Mouse (Mus musculus) retina, embryonic 14.5 days (tissue): ENCODE measurements at regions not wholly inside any gene's neighbourhood (a gene's known extent, or its start where the extent isn't known, plus 50 kb on each side); places are given as distances from the start of the nearest gene placed in this dataset.
A peak's percentile ranks its signal among the peaks of the same experiment; 100 is the strongest.

Source experiments
- DNase-seq: peaks from one replicate; pipeline ENCODE4 v3.0.0-alpha.2; 2015; ENCODE audit warnings: low spot score

DNA sequence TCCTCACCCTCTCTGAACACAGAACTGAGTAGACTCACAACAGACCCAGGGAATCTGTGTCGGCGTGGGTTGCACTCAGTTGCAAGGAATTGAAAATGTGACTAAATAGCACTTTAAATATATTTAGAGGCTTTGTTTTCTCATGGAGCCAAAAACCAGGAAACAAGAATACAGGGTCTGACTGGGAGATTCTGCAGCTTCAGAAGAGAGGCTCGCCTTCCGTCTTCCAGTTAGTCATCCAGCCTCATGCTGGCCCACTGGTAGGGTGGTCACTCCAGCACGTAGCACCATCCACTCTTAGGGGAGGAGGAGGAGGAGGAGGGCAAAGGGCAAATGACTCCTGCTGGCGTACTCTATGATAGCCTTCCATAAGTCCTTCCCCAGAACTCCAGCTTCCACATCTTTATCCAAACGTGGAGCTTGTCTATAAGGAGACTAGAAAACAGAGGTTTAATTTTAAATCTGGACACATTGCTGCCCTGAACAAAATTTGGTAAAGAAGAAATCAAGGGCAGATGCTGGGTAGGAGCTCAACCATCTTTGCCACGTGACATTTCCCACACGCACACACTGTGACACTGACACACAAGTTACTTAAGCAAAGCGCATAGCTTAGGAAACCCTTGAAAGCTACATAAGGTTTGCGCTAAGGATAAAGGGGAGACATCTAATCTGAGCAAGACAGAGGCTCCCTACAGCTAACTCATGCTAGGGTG lies 60.8 kb downstream of the Mis18a start:
- DNase-seq = no peak

DNA sequence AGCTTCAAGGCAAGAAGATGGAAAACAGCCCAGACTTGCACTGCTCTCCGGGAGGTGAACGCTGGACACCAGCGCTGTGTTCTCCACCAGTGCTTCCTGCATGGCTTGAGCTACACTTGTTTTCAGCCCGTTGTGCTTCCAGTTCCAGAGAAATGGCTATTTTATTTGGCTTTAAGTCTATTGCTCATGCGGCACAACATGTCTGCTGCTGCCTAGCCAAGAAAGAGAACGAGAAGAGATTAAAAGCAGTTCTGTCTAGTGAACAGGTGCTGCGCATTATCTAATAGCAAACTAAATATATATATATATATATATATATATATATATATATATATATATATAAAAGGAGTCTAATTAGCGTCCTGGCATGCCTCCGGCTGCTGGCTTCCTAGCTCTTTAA lies 63.1 kb downstream of the Mis18a start:
- no peak for DNase-seq

DNA sequence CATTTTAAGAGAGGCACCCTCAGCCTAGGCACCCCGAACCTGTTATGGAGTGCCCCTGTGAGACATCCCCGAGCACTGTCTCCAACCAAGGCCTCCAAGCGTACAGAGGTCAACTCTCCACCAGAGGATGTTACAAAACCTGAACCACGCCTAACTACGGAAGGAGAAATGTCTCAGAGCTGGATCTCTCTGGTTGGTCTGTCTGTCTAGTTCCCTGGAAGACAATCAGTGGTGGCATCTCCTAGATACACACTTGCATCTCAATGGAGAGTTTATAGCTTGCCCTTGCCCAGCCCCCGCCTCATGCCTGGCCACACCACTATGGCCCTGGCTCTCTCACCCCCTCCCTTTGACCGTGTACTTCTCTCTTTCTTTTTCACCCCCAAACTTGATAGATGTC lies 69.2 kb downstream of the Mis18a start:
- DNase-seq = no peak

GRCm38 (mm10) chr16:90657027-90657426 lies 70.2 kb downstream of the Mis18a start:
- no peak for DNase-seq

DNA sequence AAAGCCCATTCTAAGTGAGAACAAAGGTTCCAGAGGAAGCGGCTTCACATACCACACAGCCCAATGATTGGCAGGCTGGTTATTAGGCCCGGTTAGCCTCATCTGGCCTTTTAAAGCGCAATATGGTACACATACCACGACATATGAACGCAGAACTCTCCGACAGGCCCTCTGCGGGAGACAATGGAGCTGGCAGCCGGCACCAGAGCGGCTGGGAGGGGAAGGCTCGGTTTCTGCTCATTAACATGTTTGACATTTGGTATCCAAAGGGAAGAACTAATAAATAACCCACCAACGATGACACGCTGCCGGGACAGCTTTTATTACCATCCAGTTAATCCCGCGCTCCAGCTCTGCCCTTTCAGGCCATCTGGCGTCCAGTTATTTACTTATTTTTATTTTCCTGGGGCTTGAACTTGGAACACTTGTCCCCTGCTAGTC lies 70.6 kb downstream of the Mis18a start:
- peak; percentile 59 for DNase-seq

- DNase-seq = no peak
These were observed 72.4 kb downstream of the Mis18a start for GRCm38 (mm10) chr16:90654853-90655252.

DNA sequence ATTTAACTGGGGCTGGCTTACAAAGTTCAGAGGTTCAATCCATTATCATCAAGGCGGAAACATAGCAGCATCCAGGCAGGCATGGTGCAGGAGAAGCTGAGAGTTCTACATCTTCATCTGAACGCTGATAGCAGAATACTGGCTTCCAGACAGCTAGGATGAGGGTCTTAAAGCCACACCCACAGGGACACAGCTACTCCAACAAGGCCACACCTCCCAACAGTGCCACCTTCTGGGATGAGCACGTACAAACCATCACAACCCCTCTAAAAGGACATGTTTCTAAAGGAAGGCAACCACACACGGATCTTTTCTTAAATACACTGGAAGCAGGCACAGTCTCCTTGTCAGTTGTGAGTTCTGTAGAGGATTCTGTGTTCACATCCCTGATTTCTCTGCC lies 74.4 kb downstream of the Mis18a start:
- no peak for DNase-seq

- peak; percentile 21 for DNase-seq
These were observed 79.0 kb downstream of the Mis18a start for GRCm38 (mm10) chr16:90648161-90648560.

- DNase-seq = no peak
These were observed 84.5 kb downstream of the Mis18a start for GRCm38 (mm10) chr16:90642671-90643070.

GRCm38 (mm10) chr16:90635216-90635615 lies 92.0 kb downstream of the Mis18a start:
- no peak for DNase-seq

DNA sequence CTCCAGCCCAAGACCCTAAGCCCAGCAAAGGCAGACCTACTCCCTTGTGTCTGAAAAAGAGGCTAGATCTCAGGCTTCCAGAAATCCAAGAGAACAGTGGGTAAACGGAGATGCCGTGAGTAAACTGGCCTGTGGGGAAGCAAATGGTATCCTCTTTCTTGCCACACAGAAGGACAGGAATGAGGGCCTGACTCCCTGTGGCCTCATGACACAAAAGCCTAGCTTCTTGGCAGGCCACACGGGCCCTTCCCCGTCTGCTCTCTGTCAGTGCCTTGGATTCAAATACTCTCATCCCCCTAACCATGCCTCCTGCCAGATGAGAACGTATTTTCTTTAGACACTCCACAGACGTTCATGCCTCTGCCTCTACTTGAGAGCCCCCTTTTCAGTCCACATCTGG lies 97.2 kb downstream of the Mis18a start:
- no peak for DNase-seq

DNA sequence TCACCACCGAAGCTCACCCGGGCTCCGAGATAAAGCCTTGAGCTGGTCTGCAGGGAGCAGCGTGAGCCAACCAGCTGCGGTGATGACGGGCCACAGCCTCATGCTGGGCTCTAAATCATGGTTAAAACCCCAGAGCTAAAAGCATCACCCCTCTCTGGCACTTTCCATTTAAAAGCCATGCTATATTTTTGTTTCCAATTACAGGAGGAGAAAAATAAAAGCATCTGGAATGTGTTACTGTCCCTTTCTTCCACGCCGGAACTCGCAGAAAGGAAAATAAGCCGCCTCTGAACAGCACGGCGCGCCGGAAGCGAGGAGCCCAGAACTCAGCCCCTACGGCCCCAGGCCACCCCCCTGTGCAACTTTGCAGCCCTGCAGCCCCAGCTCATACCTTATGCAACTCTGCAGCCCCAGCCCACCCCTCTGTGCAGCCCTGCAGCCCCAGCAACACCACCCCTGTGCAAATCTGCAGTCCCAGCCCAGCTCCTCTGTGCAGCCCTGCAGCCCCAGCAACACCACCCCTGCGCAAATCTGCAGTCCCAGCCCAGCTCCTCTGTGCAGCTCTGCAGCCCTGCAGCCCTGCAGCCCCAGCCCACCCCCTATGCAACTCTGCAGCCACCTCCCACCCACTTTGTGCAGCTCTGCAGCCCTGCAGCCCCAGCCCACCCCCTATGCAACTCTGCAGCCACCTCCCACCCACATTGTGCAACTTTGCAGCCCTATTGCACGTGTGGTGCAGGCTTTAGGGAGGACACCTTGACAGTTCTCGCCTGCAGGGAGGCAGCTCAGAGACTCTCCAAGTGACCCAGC lies 97.9 kb downstream of the Mis18a start:
- DNase-seq = no peak

- DNase-seq = no peak
These were observed 98.5 kb downstream of the Mis18a start for GRCm38 (mm10) chr16:90628605-90629120.

GRCm38 (mm10) chr16:90626035-90626670 lies 101.1 kb downstream of the Mis18a start:
- DNase-seq = no peak

DNA sequence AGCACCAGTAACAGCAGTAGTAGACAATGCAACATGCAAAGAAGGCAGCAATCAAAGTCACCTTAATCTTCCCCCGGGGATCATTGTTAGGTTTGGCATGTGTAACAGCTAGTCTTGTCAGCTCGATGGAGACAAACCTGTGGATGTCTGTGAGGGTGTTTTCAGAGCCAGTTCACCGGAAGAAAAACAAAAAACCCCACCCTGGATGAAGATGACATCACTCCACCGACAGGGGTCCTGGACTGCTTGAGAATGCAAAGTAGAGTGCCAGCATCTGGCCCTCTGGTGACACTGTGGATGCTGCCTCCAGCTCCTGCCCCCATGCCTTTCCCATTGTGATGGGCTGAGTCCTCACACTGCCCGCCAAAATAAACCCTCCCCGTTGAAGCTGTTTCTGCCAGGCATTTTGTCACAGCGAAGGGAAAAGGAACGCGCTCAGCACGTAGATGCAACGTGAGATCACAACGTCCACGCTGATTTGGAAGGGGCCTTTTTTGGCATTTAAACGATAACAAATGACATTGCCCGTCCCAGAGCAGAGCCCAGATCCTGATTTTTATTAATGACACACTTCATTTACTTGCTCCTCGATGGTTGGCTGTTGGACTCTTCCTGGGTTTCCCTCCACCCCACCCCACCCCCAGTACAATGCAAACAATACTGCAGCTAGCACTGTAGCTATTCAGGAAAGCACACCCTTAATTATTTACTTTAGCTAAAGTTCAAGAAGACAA lies 101.7 kb downstream of the Mis18a start:
- DNase-seq = no peak

GRCm38 (mm10) chr16:90624039-90624625 lies 103.1 kb downstream of the Mis18a start:
- peak; percentile 40 for DNase-seq

DNA sequence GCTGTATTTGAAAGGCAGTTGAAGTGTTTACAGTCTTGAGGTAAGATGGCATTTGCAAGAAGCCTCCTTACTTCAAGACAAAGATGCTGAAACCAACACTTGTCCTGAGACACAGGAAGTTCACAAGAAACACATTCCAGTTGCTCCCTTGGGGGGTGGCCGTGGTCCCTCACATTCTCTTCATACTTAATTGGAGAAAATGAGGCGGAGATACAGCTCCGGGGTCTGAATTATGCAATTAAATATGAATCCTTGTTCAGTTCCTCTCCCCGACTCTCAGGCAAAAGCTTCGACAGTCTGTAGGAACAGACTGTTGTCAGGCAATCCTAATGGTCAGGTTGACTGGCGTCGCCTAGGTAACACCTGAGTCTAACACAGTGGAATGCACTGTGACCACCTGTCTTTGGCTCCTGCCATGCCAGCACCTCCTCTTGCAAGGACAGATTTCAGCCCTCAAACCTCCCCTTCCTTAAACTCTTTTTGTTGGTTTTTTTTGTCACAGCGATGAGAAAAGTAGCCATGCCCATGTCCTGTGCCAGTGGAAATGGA lies 104.5 kb downstream of the Mis18a start:
- DNase-seq = peak; percentile 43

- DNase-seq = no peak
These were observed 105.3 kb downstream of the Mis18a start for GRCm38 (mm10) chr16:90621761-90622411.

DNA sequence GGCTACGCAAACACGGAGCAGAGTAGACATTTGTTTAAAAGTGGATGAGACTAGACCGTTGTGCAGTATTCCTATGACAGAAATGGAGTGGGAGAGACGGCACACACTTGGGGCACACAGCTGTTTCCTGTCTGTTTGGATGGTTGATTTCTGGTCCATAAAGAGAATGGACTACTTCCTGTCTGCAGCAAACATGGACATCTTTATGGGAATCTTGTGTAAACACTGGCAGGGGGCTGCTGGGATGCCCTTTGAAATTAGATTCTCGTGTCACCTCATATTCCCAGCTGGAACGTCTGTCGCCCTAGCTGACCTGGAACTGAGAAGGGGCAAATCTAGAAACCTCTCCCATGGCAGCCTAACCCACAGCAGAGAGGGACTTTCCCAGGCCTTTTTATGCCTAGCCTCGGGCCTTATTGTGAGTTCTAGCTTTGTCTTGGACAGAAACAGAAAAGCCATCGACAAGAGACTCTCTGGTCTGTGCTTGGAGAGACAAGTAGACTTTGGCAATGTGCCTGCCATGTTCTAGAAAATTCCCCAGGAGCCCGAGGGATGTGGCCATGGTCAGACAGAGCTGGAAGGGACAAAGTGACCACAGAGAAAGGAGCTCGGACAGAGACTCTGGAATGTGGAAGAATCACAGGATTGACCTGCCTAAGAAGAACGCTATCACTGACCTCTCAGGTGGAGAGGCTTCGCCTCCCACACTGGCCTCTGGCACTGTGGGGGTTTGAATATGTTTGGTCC lies 107.5 kb downstream of the Mis18a start:
- no peak for DNase-seq

DNA sequence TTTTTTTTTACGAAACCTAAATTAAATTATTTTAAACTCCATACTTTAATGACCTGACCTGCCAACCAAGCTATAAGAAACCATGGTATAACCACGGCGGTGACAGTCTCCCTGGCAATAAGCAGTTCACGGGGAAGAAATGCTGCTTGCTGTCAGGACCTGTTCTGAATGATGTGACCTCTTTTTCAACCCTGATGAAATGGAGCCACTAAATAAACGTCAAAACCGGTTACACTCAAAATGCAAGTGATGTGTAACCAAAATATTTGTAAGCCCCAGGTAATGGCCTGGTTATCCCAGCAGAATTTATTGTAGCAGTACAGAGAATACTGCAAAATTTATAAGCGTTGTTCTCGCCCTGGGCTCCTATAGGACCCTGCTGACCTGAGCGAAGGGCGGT lies 111.4 kb downstream of the Mis18a start:
- peak; percentile 91 for DNase-seq
